Mouse (Mus musculus): ENCODE data around the gene Ripor3. TPM values are rescaled to one million over a fixed set of nuclear protein-coding genes. Genes with fewer than 3 reads are reported as not detected.

Ripor3 gene
- polyA plus RNA-seq, 1 experiment = 5.3 TPM

- Histone ChIP-seq H3K27ac (ENCODE audit: insufficient read depth, low read depth, low read length) (no peak overlapping the region), H3K36me3 (ENCODE audit: control insufficient read depth, insufficient read depth, low read length) (no peaks in the 10 kb centered on the region), H3K27me3 (ENCODE audit: control insufficient read depth, insufficient read depth, low read length) (no peaks in the 10 kb centered on the region), H3K4me1 (ENCODE audit: control insufficient read depth, insufficient read depth, insufficient read length, low read length) (peaks cover 31% of the 10 kb centered on the region), H3K4me3 (ENCODE audit: low read depth, low read length) (no peak overlapping the region)
- WGBS = 59% methylated on average over 11 of the region's 11 CpGs
- no peak for TF ChIP-seq POLR2A (IDR thresholded peaks at IDR 0.05; ENCODE audit: low read depth, low read length)
- no peak for TF ChIP-seq CTCF (IDR thresholded peaks at IDR 0.05; ENCODE audit: extremely low read depth, insufficient read length, insufficient replicate concordance, low read depth, low read length)
Measured at GRCm38 (mm10) chr2:167939632-167940399, 70.6 kb downstream of the Ripor3 start.

DNA sequence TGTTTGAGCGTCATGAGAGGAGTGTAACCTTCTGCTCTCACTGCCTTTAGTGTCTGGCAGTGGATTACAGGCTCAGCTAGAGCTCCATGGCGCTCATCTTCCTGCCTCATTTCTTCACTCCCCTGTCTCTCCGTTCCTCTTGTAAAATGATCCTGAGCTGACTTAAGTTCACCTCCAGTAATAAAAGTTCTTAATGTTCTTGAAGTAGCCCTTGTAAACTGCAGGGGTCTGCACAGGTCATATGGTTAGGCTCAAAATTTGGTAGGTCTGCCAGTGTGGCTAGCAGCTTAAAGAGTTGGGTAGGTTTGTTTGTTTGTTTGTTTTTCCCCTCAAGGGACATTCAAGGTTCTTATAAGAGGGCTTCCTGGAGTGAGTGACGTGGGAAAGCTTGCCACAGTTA is 71.2 kb downstream of the Ripor3 start:
- WGBS = 76% methylated on average over 4 of the region's 4 CpGs
- H3K27ac ChIP-seq (ENCODE audit: insufficient read depth, low read depth, low read length) = no peak overlapping the region
- H3K36me3 ChIP-seq (ENCODE audit: control insufficient read depth, insufficient read depth, low read length) = no peaks in the 10 kb centered on the region
- no peaks in the 10 kb centered on the region for H3K27me3 ChIP-seq (ENCODE audit: control insufficient read depth, insufficient read depth, low read length)
- no peak overlapping the region for H3K4me3 ChIP-seq (ENCODE audit: low read depth, low read length)
- peaks cover 31% of the 10 kb centered on the region for H3K4me1 ChIP-seq (ENCODE audit: control insufficient read depth, insufficient read depth, insufficient read length, low read length)
- TF ChIP-seq CTCF (IDR thresholded peaks at IDR 0.05; ENCODE audit: extremely low read depth, insufficient read length, insufficient replicate concordance, low read depth, low read length) = no peak

DNA sequence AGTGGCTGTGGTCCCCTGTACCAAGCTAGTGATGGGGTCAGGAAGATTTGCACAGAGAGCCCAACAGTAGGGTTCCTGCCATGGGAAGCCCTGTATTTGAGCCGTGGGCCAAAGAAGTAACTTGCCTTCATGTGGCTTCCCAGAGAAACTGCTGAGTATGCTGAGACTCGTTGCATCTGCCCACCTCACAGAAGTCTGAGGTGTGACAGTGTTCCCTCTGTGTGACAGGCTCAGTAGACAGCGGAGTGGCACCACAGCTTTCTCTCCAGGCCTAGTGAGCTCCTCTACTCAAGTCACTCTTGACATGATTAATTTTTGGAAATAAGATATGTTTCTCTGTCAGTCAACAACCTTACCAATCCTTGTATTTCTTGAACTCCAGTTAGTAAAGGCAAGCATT is 71.6 kb downstream of the Ripor3 start:
- peaks cover 31% of the 10 kb centered on the region for H3K4me1 ChIP-seq (ENCODE audit: control insufficient read depth, insufficient read depth, insufficient read length, low read length)
- WGBS = 88% methylated on average over 3 of the region's 3 CpGs
- TF ChIP-seq CTCF (IDR thresholded peaks at IDR 0.05; ENCODE audit: extremely low read depth, insufficient read length, insufficient replicate concordance, low read depth, low read length) (no peak), POLR2A (IDR thresholded peaks at IDR 0.05; ENCODE audit: low read depth, low read length) (no peak)
- no peaks in the 10 kb centered on the region for H3K36me3 ChIP-seq (ENCODE audit: control insufficient read depth, insufficient read depth, low read length)
- no peak overlapping the region for H3K27ac ChIP-seq (ENCODE audit: insufficient read depth, low read depth, low read length)
- no peak overlapping the region for H3K4me3 ChIP-seq (ENCODE audit: low read depth, low read length)
- H3K27me3 ChIP-seq (ENCODE audit: control insufficient read depth, insufficient read depth, low read length) = no peaks in the 10 kb centered on the region

DNA sequence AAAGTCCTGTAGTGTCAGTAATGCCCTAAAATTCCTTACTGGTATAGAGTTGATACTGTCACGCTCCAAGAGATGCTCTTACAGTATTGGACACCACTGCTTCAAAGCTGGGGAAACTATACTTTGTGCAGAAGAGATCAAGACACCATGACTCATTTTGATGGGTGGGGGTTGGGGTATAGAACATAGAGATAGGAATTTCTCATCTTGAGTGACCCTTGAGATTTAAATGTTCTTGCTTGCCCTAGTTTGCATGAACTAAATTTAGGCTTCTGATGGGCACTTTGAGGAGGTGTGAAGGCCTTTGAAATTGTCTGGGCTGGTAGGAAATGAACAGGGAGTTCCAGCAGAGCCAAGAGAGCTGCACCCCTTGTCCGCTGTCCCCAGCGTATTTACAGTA is 74.5 kb downstream of the Ripor3 start:
- WGBS = 89% methylated on average over 3 of the region's 3 CpGs
- TF ChIP-seq CTCF (IDR thresholded peaks at IDR 0.05; ENCODE audit: extremely low read depth, insufficient read length, insufficient replicate concordance, low read depth, low read length) (no peak), POLR2A (IDR thresholded peaks at IDR 0.05; ENCODE audit: low read depth, low read length) (no peak)
- no peaks in the 10 kb centered on the region for H3K36me3 ChIP-seq (ENCODE audit: control insufficient read depth, insufficient read depth, low read length)
- H3K4me1 ChIP-seq (ENCODE audit: control insufficient read depth, insufficient read depth, insufficient read length, low read length) = peaks cover 17% of the 10 kb centered on the region
- no peak overlapping the region for H3K27ac ChIP-seq (ENCODE audit: insufficient read depth, low read depth, low read length)
- H3K4me3 ChIP-seq (ENCODE audit: low read depth, low read length) = no peak overlapping the region
- H3K27me3 ChIP-seq (ENCODE audit: control insufficient read depth, insufficient read depth, low read length) = no peaks in the 10 kb centered on the region

DNA sequence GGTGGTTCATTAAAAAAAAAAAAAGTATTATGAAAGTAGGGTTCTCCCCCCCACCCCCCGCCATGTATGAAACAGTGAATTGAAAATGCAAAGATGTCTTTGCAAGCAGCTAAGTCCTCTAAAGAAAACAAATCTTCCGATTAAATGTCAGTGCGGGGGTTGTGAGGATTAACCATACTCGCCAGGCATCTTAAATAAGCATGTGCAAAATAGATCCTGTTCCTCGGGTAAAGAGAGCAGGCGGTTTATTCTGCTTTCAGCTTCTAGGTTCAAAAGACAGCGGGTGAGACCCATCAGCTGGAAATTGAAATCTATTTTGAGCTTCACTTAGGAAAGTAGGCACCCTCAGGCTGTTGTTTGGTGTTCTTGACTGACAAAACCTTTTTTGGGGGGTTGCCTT is 77.0 kb downstream of the Ripor3 start:
- Histone ChIP-seq H3K4me1 (ENCODE audit: control insufficient read depth, insufficient read depth, insufficient read length, low read length) (peaks cover 10% of the 10 kb centered on the region; the same call in 1 of the 2 replicates), H3K27me3 (ENCODE audit: control insufficient read depth, insufficient read depth, low read length) (no peaks in the 10 kb centered on the region), H3K4me3 (ENCODE audit: low read depth, low read length) (no peak overlapping the region), H3K27ac (ENCODE audit: insufficient read depth, low read depth, low read length) (no peak overlapping the region), H3K36me3 (ENCODE audit: control insufficient read depth, insufficient read depth, low read length) (no peaks in the 10 kb centered on the region)
- TF ChIP-seq POLR2A (IDR thresholded peaks at IDR 0.05; ENCODE audit: low read depth, low read length) (no peak), CTCF (IDR thresholded peaks at IDR 0.05; ENCODE audit: extremely low read depth, insufficient read length, insufficient replicate concordance, low read depth, low read length) (no peak)
- WGBS = 63% methylated on average over 7 of the region's 7 CpGs

DNA sequence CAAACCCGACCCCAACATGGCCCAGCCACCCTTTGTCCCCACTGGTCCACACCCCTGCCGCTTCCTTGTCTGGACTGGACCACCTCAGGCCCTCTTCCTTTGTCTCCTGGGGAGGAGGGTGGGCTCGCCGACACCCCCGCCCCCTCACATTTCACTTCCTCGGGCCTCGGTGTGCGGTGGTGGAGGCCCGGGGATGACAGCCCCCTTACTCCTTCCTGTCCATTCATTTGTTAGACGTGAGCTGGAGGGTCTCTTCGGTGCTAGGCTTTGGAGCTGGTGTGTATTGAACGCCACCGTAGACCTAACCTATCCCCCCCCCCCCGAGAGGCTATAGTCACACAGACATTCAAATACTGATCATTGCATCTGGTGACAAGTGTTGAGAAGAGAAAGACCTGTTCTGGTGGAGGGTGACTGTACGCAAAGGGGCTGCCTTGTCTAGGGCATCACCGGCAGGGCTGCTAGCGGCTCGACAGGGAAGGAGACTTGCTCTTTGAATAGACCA is 77.6 kb downstream of the Ripor3 start:
- Histone ChIP-seq H3K4me1 (ENCODE audit: control insufficient read depth, insufficient read depth, insufficient read length, low read length) (peaks cover 10% of the 10 kb centered on the region; the same call in 1 of the 2 replicates), H3K27me3 (ENCODE audit: control insufficient read depth, insufficient read depth, low read length) (no peaks in the 10 kb centered on the region), H3K27ac (ENCODE audit: insufficient read depth, low read depth, low read length) (no peak overlapping the region), H3K36me3 (ENCODE audit: control insufficient read depth, insufficient read depth, low read length) (no peaks in the 10 kb centered on the region), H3K4me3 (ENCODE audit: low read depth, low read length) (peak overlapping the region; percentile 85)
- 3% methylated on average over 18 of the region's 18 CpGs for WGBS
- no peak for TF ChIP-seq POLR2A (IDR thresholded peaks at IDR 0.05; ENCODE audit: low read depth, low read length)
- TF ChIP-seq CTCF (IDR thresholded peaks at IDR 0.05; ENCODE audit: extremely low read depth, insufficient read length, insufficient replicate concordance, low read depth, low read length) = no peak

DNA sequence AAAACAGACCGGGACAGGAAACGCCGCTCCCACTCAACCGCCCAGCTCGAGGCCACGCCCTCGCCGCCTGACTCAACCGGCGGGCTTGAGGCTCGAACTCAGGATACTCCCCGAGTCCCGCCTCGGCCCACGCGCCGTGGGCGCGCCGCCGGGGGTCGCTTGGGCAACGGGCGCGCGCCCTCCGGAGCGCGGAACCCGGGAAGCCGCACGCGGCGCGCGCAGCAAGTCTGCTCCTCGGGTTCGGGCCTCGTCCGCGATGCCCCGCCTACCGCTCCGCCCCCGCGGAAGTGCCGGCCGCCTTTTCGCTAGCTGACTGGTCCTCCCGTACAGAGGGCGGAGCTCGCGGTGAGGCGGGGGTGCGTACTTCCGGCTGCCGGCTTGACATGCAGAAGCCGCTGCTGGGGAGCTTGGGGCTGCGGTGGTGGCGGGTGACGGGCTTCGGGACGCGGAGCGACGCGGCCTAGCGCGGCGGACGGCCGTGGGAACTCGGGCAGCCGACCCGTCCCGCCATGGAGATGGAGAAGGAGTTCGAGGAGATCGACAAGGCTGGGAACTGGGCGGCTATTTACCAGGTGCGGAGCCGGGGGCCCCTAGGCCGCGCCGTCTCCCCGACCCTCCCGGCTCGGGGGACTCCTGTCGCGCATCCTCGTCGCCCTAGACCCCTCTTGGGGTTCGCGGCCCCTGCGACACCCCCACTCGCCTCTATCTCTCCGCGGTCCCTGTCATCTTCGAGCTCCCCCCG is 78.3 kb downstream of the Ripor3 start, which contains the start of gene Ptpn1:
TSS of gene Ptpn1 (plus strand) at position 73 of the 742 bp plus-strand sequence.
- under 1% methylated on average over 99 of the region's 99 CpGs for WGBS
- peaks cover 10% of the 10 kb centered on the region; the same call in 1 of the 2 replicates for H3K4me1 ChIP-seq (ENCODE audit: control insufficient read depth, insufficient read depth, insufficient read length, low read length)
- peak within 1 kb of the TSS; percentile 85 for H3K4me3 ChIP-seq (ENCODE audit: low read depth, low read length)

More for the DNA sequence above, 78.3 kb downstream of the Ripor3 start, which contains the start of gene Ptpn1:
- Histone ChIP-seq H3K27ac (ENCODE audit: insufficient read depth, low read depth, low read length) (peak within 1 kb of the TSS; percentile 38), H3K27me3 (ENCODE audit: control insufficient read depth, insufficient read depth, low read length) (no peaks in the 10 kb centered on the region), H3K36me3 (ENCODE audit: control insufficient read depth, insufficient read depth, low read length) (no peaks in the 10 kb centered on the region)
- TF ChIP-seq POLR2A (IDR thresholded peaks at IDR 0.05; ENCODE audit: low read depth, low read length) = peak; percentile 85
- no peak for TF ChIP-seq CTCF (IDR thresholded peaks at IDR 0.05; ENCODE audit: extremely low read depth, insufficient read length, insufficient replicate concordance, low read depth, low read length)
